Mouse (Mus musculus) lung, postnatal 10 days (tissue): ENCODE data around the gene Ap3d1.
A peak's percentile ranks its signal among the peaks of the same experiment; 100 is the strongest.

ENCODE experiments used
- DNase-seq: peaks from one replicate; pipeline ENCODE4 v3.0.0; 2021

Gene Ap3d1

GRCm38 (mm10) chr10:80679556-80680259, 62.4 kb downstream of the Ap3d1 start:
- no peak for DNase-seq

- DNase-seq, result peak; percentile 81
These were observed 63.3 kb downstream of the Ap3d1 start for GRCm38 (mm10) chr10:80678601-80679377.

- peak; percentile 99 for DNase-seq
These were observed 64.1 kb downstream of the Ap3d1 start, which contains the start of gene Mknk2 for GRCm38 (mm10) chr10:80677942-80678436. Gene Mknk2, minus strand, starts transcription at chr10:80678112.

- no peak for DNase-seq
These were observed 64.8 kb downstream of the Ap3d1 start for GRCm38 (mm10) chr10:80677128-80677875.

GRCm38 (mm10) chr10:80676198-80676928, 65.7 kb downstream of the Ap3d1 start:
- peak; percentile 100 for DNase-seq

GRCm38 (mm10) chr10:80675405-80676197, 66.5 kb downstream of the Ap3d1 start:
- DNase-seq, result peak; percentile 42

GRCm38 (mm10) chr10:80674851-80675404, 67.1 kb downstream of the Ap3d1 start:
- DNase-seq, result no peak

- DNase-seq, result peak; percentile 59
These were observed 67.8 kb downstream of the Ap3d1 start for GRCm38 (mm10) chr10:80674161-80674711.

- no peak for DNase-seq
These were observed 68.4 kb downstream of the Ap3d1 start for GRCm38 (mm10) chr10:80673690-80674089.

GRCm38 (mm10) chr10:80671936-80672690, 70.0 kb downstream of the Ap3d1 start:
- no peak for DNase-seq

GRCm38 (mm10) chr10:80671251-80671650, 70.8 kb downstream of the Ap3d1 start:
- DNase-seq, result no peak

GRCm38 (mm10) chr10:80670531-80670930, 71.5 kb downstream of the Ap3d1 start:
- DNase-seq, result no peak

GRCm38 (mm10) chr10:80669737-80670485, 72.2 kb downstream of the Ap3d1 start:
- DNase-seq, result peak; percentile 73

GRCm38 (mm10) chr10:80669018-80669417, 73.0 kb downstream of the Ap3d1 start:
- DNase-seq, result no peak

GRCm38 (mm10) chr10:80668614-80669013, 73.5 kb downstream of the Ap3d1 start:
- DNase-seq, result peak; percentile 57

GRCm38 (mm10) chr10:80666837-80667412, 75.1 kb downstream of the Ap3d1 start:
- no peak for DNase-seq

GRCm38 (mm10) chr10:80665981-80666733, 75.9 kb downstream of the Ap3d1 start:
- DNase-seq, result no peak

GRCm38 (mm10) chr10:80665459-80665858, 76.6 kb downstream of the Ap3d1 start:
- peak; percentile 32 for DNase-seq
